Mouse (Mus musculus) heart, adult 2 months (tissue): Measurements from ENCODE around the gene Pold1.

Experiments
- CTCF ChIP-seq: fragments of 200-600 bp; IDR thresholded peaks from 2 replicates; pipeline ENCODE4 v1.8.1; 2022; ENCODE audit warnings: antibody characterized with exemption, mild to moderate bottlenecking, moderate library complexity
- EP300 ChIP-seq: fragments of 200-500 bp; IDR thresholded peaks from 2 replicates; pipeline ENCODE4 v1.6.1; 2011; ENCODE audit warnings: low read depth, low read length, control low read depth; ENCODE audit not compliant: insufficient read depth
- POLR2A ChIP-seq: fragments of 200-500 bp; IDR thresholded peaks from 2 replicates; pipeline ENCODE4 v1.6.1; 2011; ENCODE audit warnings: mild to moderate bottlenecking, low read depth, low read length, control low read depth; ENCODE audit not compliant: insufficient read depth

GRCm38 (mm10) chr7:44595131-44595561, 46.5 kb upstream of the Pold1 start:
- no peak for TF ChIP-seq CTCF
- no peak for TF ChIP-seq EP300
- no peak for TF ChIP-seq POLR2A
